Mouse (Mus musculus): Measurements from ENCODE around the gene 2510009E07Rik. TPM values are rescaled to one million over a fixed set of nuclear protein-coding genes. Genes with fewer than 3 reads are reported as not detected.
A peak's percentile ranks its signal among the peaks of the same experiment; 100 is the strongest.
"Not testable (repeated sequence)": the region's sequence is repeated elsewhere in the genome, so short reads cannot be mapped to it uniquely, and the experiment has no call there.

Gene 2510009E07Rik
- polyA plus RNA-seq, 1 experiment from 2014 or later, result 45.4 TPM

- ATAC-seq (ENCODE audit: low FRiP score) (peak; percentile 76), DNase-seq (ENCODE audit: low spot score) (peak; percentile 65)
- Histone ChIP-seq H3K4me2 (replicated peaks) (peak overlapping the region; percentile 96), H3K4me3 (replicated peaks; ENCODE audit: low read length) (peak overlapping the region; percentile 88), H3K9ac (peak overlapping the region; percentile 92), H3K27me3 (ENCODE audit: control insufficient read depth, insufficient read depth, low read length) (no peaks in the 10 kb centered on the region), H3K9me3 (ENCODE audit: control insufficient read depth, low read length) (no peaks in the 10 kb centered on the region), H3K4me1 (replicated peaks; ENCODE audit: control insufficient read depth, insufficient read depth, low read length) (peaks cover 29% of the 10 kb centered on the region), H3K36me3 (replicated peaks; ENCODE audit: control insufficient read depth, insufficient read depth) (no peaks in the 10 kb centered on the region; the same call in 1 of the 2 replicates), H3K27ac (peak overlapping the region; percentile 97)
- under 1% methylated on average over 43 of the region's 45 CpGs for WGBS
Measured at GRCm38 (mm10) chr16:21693981-21694462, 443 bp downstream of the 2510009E07Rik start.

DNA sequence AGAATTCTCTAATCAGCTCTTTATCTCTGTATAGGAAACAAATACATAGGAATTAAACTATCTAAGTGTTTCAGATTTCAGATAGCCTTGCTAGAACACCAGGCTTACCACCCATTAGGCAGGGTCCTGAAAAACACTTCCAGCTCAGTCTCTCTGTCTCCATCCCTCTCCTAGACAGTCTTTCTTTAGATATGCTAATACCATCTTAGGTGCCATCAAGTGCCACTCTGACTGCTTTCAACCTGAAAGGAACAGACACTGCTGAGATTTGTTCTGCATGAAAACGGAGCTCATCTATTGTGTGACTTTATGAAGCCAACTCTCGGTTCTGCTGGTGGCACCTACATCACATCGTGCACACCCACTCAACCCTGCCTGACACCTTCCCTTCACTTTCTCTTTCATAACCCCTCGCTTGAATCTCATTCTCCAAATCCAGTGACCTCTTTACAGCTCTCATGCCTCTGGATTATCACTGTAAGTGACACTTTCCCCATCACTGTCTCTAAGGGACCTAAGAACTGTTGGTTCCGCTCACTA lies 4.2 kb downstream of the 2510009E07Rik start:
- Histone ChIP-seq H3K4me2 (replicated peaks) (no peak overlapping the region), H3K4me1 (replicated peaks; ENCODE audit: control insufficient read depth, insufficient read depth, low read length) (peaks cover 25% of the 10 kb centered on the region), H3K36me3 (replicated peaks; ENCODE audit: control insufficient read depth, insufficient read depth) (peaks cover 6% of the 10 kb centered on the region), H3K9me3 (ENCODE audit: control insufficient read depth, low read length) (peaks cover 18% of the 10 kb centered on the region), H3K4me3 (replicated peaks; ENCODE audit: low read length) (no peak overlapping the region), H3K9ac (no peak overlapping the region), H3K27ac (no peak overlapping the region), H3K27me3 (ENCODE audit: control insufficient read depth, insufficient read depth, low read length) (no peaks in the 10 kb centered on the region)
- no peak for DNase-seq (ENCODE audit: low spot score)
- 28% methylated on average over 5 of the region's 5 CpGs for WGBS
- ATAC-seq (ENCODE audit: low FRiP score), result no peak

DNA sequence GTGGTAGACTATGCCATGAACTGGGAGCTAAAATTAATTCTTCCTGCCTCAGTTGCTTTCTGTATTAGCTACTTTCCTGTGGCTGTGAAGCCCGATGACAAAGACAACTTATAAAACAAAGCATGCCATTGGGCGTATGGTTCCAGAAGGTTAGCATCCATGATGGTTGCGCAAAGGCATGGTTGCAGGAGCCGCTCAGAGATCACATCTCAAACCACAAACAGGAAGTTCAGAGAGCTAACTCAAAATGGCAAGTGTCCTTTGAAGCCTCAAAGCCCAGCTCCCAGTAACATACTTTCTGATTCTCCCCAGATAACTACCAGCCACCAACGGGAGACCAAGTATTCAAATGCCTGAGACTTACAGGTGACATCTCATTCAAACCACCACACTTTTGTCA lies 5.3 kb downstream of the 2510009E07Rik start:
- Histone ChIP-seq H3K4me3 (replicated peaks; ENCODE audit: low read length) (no peak overlapping the region), H3K27me3 (ENCODE audit: control insufficient read depth, insufficient read depth, low read length) (no peaks in the 10 kb centered on the region), H3K9ac (no peak overlapping the region), H3K4me2 (replicated peaks) (no peak overlapping the region), H3K9me3 (ENCODE audit: control insufficient read depth, low read length) (peaks cover 25% of the 10 kb centered on the region), H3K27ac (no peak overlapping the region), H3K4me1 (replicated peaks; ENCODE audit: control insufficient read depth, insufficient read depth, low read length) (peaks cover 25% of the 10 kb centered on the region), H3K36me3 (replicated peaks; ENCODE audit: control insufficient read depth, insufficient read depth) (peaks cover 6% of the 10 kb centered on the region)
- DNase-seq (ENCODE audit: low spot score) (no peak), ATAC-seq (ENCODE audit: low FRiP score) (no peak)
- 94% methylated on average over 5 of the region's 5 CpGs for WGBS

GRCm38 (mm10) chr16:21687406-21687805 lies 7.1 kb downstream of the 2510009E07Rik start:
- Histone ChIP-seq H3K4me1 (replicated peaks; ENCODE audit: control insufficient read depth, insufficient read depth, low read length) (peaks cover 15% of the 10 kb centered on the region), H3K9me3 (ENCODE audit: control insufficient read depth, low read length) (peaks cover 34% of the 10 kb centered on the region), H3K27me3 (ENCODE audit: control insufficient read depth, insufficient read depth, low read length) (no peaks in the 10 kb centered on the region), H3K4me2 (replicated peaks) (no peak overlapping the region), H3K4me3 (replicated peaks; ENCODE audit: low read length) (no peak overlapping the region), H3K9ac (no peak overlapping the region), H3K27ac (no peak overlapping the region), H3K36me3 (replicated peaks; ENCODE audit: control insufficient read depth, insufficient read depth) (peaks cover 15% of the 10 kb centered on the region)
- WGBS, result 94% methylated on average over 5 of the region's 5 CpGs
- ATAC-seq (ENCODE audit: low FRiP score) (no peak), DNase-seq (ENCODE audit: low spot score) (no peak)

- Histone ChIP-seq H3K4me3 (replicated peaks; ENCODE audit: low read length) (no peak overlapping the region), H3K9me3 (ENCODE audit: control insufficient read depth, low read length) (no peaks in the 10 kb centered on the region), H3K36me3 (replicated peaks; ENCODE audit: control insufficient read depth, insufficient read depth) (peaks cover 15% of the 10 kb centered on the region), H3K4me1 (replicated peaks; ENCODE audit: control insufficient read depth, insufficient read depth, low read length) (no peaks in the 10 kb centered on the region), H3K4me2 (replicated peaks) (no peak overlapping the region), H3K27me3 (ENCODE audit: control insufficient read depth, insufficient read depth, low read length) (no peaks in the 10 kb centered on the region), H3K9ac (no peak overlapping the region), H3K27ac (no peak overlapping the region)
- DNase-seq (ENCODE audit: low spot score), result no peak
- WGBS, result 91% methylated on average over 7 of the region's 7 CpGs
- ATAC-seq (ENCODE audit: low FRiP score), result no peak
Measured at GRCm38 (mm10) chr16:21676791-21677190, 17.7 kb downstream of the 2510009E07Rik start.

DNA sequence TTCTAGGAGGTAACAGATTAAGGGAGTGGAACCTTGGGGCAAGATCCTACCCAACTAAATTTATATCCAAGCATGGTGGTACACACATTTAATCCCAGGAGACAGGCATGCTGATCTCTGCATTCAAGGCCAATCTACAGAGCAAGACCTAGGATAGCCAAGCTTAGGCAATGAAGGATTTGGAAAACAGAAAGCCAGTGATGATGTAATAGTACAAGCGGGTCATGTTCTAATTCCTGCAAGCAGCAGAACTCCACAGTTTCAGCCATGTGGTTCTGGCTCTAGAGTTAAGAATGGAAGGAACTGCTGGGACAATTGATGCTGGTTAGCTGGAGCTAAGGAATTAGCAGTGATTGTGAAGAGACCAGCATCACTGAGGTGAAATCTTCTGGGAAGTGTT lies 20.8 kb downstream of the 2510009E07Rik start:
- not testable (repeated sequence) for H3K4me2 ChIP-seq (replicated peaks); H3K9ac ChIP-seq; DNase-seq (ENCODE audit: low spot score); H3K4me3 ChIP-seq (replicated peaks; ENCODE audit: low read length); ATAC-seq (ENCODE audit: low FRiP score); H3K4me1 ChIP-seq (replicated peaks; ENCODE audit: control insufficient read depth, insufficient read depth, low read length); H3K27ac ChIP-seq; H3K9me3 ChIP-seq (ENCODE audit: control insufficient read depth, low read length); H3K27me3 ChIP-seq (ENCODE audit: control insufficient read depth, insufficient read depth, low read length)
- H3K36me3 ChIP-seq (replicated peaks; ENCODE audit: control insufficient read depth, insufficient read depth), result peaks cover 15% of the 10 kb centered on the region
- 100% methylated on average over 1 of the region's 1 CpGs for WGBS

- not testable (repeated sequence) for H3K9ac ChIP-seq; H3K27ac ChIP-seq; H3K27me3 ChIP-seq (ENCODE audit: control insufficient read depth, insufficient read depth, low read length); DNase-seq (ENCODE audit: low spot score); H3K9me3 ChIP-seq (ENCODE audit: control insufficient read depth, low read length); ATAC-seq (ENCODE audit: low FRiP score); H3K4me1 ChIP-seq (replicated peaks; ENCODE audit: control insufficient read depth, insufficient read depth, low read length); H3K4me2 ChIP-seq (replicated peaks); H3K4me3 ChIP-seq (replicated peaks; ENCODE audit: low read length)
- H3K36me3 ChIP-seq (replicated peaks; ENCODE audit: control insufficient read depth, insufficient read depth), result peaks cover 15% of the 10 kb centered on the region
Measured at GRCm38 (mm10) chr16:21673046-21673445, 21.4 kb downstream of the 2510009E07Rik start.

- peaks cover 7% of the 10 kb centered on the region; the same call in 1 of the 2 replicates for H3K9me3 ChIP-seq (ENCODE audit: control insufficient read depth, low read length)
- DNase-seq (ENCODE audit: low spot score) (no peak), ATAC-seq (ENCODE audit: low FRiP score) (no peak)
- no peak overlapping the region for H3K27ac ChIP-seq
- no peaks in the 10 kb centered on the region for H3K4me1 ChIP-seq (replicated peaks; ENCODE audit: control insufficient read depth, insufficient read depth, low read length)
- H3K4me3 ChIP-seq (replicated peaks; ENCODE audit: low read length), result no peak overlapping the region
- WGBS, result 79% methylated on average over 4 of the region's 4 CpGs
- H3K27me3 ChIP-seq (ENCODE audit: control insufficient read depth, insufficient read depth, low read length), result no peaks in the 10 kb centered on the region
- no peak overlapping the region for H3K4me2 ChIP-seq (replicated peaks)
- H3K36me3 ChIP-seq (replicated peaks; ENCODE audit: control insufficient read depth, insufficient read depth), result peaks cover 11% of the 10 kb centered on the region
- no peak overlapping the region for H3K9ac ChIP-seq
Measured at GRCm38 (mm10) chr16:21671878-21672277, 22.6 kb downstream of the 2510009E07Rik start.

DNA sequence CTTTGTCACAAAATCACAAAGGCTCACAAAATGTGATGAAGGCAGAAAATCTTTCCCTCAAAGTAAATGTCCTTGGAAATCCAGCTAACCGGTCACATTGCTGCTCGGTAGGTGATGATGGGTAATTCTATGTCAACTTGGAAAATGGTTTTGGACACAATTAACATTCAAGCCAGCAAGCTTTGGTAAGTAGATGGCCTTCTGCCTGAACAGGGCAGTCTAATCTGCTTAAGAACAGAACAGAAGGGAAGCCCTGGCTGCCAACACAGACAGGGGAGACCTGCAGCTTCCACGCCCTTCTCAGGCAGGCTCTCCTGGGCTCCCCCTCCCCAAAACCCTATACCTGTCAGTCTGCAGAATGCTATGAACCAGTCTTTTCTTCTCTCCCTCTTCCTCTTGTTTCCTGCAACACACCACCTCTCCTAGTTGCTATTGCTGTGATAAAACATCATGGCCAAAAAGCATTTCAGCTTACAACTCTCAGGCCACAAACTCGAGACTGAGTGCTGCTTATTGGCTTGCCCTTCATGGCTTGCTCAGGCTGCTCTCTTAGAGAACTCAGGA lies 29.0 kb downstream of the 2510009E07Rik start:
- WGBS, result 15% methylated on average over 4 of the region's 4 CpGs
- no peak for DNase-seq (ENCODE audit: low spot score)
- peak overlapping the region; percentile 32; the same call in 1 of the 2 replicates for H3K4me2 ChIP-seq (replicated peaks)

More for the DNA sequence above, 29.0 kb downstream of the 2510009E07Rik start:
- no peaks in the 10 kb centered on the region for H3K27me3 ChIP-seq (ENCODE audit: control insufficient read depth, insufficient read depth, low read length)
- peaks cover 19% of the 10 kb centered on the region for H3K4me1 ChIP-seq (replicated peaks; ENCODE audit: control insufficient read depth, insufficient read depth, low read length)
- no peak overlapping the region for H3K4me3 ChIP-seq (replicated peaks; ENCODE audit: low read length)
- no peaks in the 10 kb centered on the region for H3K36me3 ChIP-seq (replicated peaks; ENCODE audit: control insufficient read depth, insufficient read depth)
- H3K9ac ChIP-seq, result no peak overlapping the region; the same call in 1 of the 2 replicates
- ATAC-seq (ENCODE audit: low FRiP score), result no peak
- H3K27ac ChIP-seq, result peak overlapping the region; percentile 66; the same call in 1 of the 2 replicates
- peaks cover 7% of the 10 kb centered on the region; the same call in 1 of the 2 replicates for H3K9me3 ChIP-seq (ENCODE audit: control insufficient read depth, low read length)

All from hindbrain, embryonic 14.5 days (tissue).